Comparison of ENCODE assay signal across 30 mouse cellular contexts in the genomic region with DNA sequence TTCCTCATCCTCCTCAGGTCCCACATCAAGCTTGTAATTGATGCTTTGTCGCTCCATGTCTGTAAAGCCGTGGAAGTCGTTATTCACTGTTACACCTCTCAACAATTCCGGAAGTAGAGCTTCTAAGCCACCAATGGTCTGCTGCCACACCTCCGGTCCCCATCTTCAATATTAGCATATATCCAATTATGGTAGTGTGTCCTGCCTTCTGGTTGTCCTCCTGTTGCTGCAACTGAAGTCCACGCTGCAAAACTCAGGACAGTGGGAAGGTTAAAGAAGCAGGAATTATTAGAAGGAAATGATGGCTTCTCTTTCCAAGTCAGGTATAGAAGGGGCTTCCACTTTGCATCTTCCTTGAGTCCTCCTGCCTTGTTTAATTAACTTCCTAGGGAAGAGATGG. TPM values are rescaled to one million over a fixed set of nuclear protein-coding genes. Genes with fewer than 3 reads are reported as not detected.
"Had no signal": no experiment of that assay in that cellular context is flagged by ENCODE, and none has a peak within 500 bp of the region (broad histone marks: within the 10 kb centered on the region; RNA-seq: fewer than 3 reads in every experiment).

A gene (minus strand): TSS at position 101 of the 400 bp plus-strand sequence.

RNA-seq across cellular contexts. Expression of the gene that starts here (rescaled TPM):
- polyA plus RNA-seq: limb, embryonic 10.5 days; limb, embryonic 11.5 days; limb, embryonic 12.5 days; limb, embryonic 13.5 days; limb, embryonic 14.5 days; limb, embryonic 15.5 days; liver, adult 2 months; liver, embryonic 11.5 days; liver, embryonic 12.5 days; liver, embryonic 13.5 days; liver, embryonic 14.5 days; liver, embryonic 15.5 days; liver, embryonic 16.5 days; liver, postnatal 0 days; lung, adult 2 months; lung, embryonic 14.5 days; lung, embryonic 15.5 days; lung, embryonic 16.5 days; lung, postnatal 0 days; macrophage; midbrain, embryonic 10.5 days; midbrain, embryonic 11.5 days; midbrain, embryonic 12.5 days; midbrain, embryonic 13.5 days; midbrain, embryonic 14.5 days; midbrain, embryonic 15.5 days; midbrain, embryonic 16.5 days; midbrain, postnatal 0 days; myocyte; neural tube, embryonic 11.5 days had no signal
